Mouse (Mus musculus): ENCODE data around the gene Ehmt1.

Ehmt1 gene

DNA sequence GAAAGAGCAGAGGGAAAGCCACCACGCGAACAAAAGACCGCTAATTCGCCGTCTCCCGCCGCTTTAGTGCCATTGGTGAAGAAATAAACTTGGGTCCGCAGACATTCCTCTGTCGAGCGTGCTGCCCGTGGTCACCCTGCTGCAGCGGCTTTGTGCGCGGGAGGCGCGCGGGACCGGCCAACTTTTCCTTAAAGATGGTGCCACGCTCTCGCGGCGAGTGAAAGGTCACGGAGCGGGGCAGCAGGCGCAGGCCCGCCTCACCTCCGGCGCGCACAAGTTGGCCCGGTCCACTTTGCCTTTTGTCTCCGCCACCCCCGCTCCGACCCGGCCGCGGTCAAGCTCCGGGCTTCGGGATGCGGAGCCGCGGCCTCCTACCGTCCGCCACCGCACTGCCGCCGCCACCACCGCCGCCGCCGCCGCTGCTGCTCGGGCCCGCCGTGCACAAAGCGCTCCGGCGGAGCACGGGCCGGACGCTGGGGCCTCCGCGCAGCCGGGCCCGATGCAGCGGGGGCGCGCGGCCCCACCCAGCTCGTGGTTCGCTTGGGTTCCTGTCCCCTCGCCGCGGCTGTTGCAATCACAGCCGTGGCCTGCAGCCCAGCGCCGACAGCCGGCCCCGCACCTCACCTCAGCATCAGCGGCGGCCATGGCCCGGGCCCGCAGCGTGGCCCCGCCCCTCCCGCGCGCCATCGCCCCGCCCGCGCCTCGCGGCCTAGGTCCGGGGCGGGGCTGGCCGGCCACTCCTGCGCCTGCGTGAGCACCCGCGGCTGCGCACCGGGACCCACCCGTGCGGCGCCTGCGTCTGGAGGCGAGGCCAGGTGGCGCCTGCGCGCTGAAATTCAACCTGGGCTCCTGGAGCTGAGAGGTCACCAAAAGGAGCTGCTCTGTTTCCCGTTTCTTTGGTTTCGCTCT is at the start of gene Ehmt1:
TSS of gene Ehmt1 (minus strand) at position 685 of the 909 bp plus-strand sequence.
- DNase-seq = peak; percentile 94 to 97

DNA sequence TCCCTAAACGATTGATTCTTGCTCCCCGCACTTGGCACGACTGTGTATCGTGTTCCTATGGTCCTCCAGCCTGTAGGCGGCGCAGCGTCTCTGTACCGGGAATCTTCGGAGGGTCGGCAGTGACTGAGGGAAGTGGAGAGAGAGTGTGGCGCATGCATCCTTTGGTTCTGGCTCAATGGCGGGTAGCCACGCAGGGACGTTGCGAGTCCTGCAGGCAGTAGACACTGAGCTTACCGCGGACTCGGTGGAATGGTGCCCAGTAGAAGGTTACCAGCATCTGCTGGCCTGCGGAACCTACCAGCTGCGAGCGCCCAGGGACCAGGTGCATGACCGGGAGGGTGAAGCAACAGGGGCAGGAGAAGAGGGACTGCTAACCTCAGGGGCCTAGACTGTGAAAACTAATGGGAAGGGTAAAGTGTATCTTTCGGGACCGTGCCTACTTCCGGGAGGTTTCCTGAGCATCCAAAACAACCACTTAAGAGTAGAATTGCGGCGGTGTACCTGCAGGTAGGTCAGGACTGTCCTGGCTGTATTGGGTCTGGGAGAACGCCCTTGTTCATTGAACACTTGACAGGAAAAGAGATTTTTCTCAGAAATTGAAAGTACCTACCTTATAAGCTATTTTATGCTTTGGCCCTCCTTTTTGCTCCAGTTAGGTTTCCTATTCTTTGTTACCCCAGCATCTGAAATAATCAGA is 43.0 kb upstream of the Ehmt1 start, which contains the start of gene Dph7:
TSS of gene Dph7 (plus strand) at position 97 of the 697 bp plus-strand sequence.
- peak; percentile 93 to 94 for DNase-seq

DNA sequence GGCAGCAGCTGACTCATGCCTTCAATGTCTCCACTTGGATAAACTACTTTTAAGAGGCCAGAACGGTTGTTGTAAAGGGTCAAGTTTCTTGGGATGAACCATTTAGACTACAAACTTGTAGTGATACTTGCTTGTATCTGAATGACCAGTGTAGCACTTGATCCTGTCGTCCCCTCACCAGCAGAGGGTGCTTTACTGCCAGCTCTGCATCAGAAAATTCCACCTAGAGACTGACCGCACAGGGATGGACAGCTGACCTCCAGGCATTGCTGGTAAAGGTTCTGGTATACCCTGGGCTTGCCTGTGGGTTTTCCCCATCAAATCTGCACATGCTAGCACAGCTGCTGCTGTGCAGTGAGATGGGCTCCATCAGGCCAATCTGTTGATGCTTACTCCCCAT is 41.5 kb upstream of the Ehmt1 start:
- peak; percentile 43 to 63 for DNase-seq

DNA sequence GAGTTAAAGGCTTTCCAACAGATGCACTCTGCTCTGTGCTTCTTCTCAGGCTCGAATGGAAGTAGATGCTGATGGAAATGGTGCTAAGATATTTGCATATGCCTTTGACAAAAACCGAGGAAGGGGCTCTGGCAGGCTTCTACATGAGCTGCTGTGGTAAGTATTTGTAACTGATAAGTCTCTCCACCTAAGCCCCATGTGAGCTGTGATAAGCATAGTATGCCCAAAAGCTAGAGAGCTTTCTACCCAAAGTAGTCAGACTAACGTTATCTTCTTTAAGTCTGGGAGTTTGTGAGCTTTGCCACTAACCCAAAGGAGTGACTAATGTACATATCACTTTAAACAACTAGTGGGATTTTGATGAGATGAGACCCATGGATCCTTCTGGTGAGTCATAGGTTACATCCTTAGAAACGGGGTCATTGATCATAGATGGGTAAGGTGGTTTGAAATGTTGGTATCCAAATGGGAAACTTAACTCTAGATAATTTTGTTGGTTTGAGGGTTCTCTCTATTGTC is 33.2 kb upstream of the Ehmt1 start:
- DNase-seq = no peak

DNA sequence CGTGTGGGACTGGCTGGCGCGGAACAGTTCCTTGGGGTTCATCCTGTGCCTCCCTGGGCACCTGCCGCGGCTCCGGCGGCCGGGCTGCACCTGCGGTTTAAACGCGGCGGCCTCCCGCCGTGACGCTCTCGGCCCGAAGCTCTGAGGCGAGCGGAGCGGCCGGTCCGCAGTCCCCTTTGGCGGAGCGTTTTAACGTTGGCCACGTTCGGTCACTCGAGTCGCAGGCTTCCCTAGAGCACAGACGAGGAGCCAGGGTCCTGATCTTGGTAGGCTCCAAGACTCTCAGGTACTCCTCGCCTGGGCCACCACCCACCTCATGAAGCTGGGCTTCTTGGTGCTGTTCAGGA is 30.7 kb upstream of the Ehmt1 start:
- DNase-seq = no peak

DNA sequence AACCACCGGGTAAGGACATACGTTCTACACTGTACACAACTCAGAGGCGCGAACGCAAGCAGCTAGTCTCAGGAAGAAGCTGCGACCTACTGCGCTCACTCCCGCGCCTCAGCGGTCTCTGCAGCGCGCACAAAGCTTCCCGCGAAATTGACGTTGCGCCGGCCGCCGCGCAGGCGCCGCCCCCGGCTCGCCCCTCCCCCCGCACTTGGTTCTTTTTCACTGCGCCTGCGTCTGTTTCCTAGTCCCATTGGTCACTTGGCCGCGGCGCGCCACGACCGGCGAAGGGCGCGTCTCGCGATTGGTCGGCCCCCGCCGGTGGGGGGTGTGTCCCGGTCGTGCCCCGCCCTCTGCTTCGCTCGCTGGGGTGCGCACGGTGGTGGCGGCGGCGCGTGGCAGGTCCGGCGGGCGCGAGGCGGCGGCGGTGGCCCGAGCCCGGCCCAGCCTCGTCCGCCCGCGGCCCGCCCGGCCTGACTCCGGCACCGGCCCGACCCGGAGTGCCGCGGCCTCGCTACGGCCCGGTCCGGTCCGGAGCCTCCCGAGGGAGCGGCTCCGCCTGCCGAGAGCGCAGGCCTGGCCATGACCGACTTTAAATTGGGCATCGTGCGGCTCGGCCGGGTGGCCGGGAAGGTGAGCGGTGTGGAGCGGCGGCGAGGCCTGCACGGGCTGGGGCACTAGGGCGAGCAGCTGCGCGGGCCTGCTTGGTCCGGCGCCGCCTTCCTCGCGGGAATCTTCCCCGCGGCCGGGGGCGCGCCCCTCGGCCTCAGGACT is 30.2 kb upstream of the Ehmt1 start, which contains the start of gene Zmynd19:
TSS of gene Zmynd19 (plus strand) at position 372 of the 768 bp plus-strand sequence.
- peak; percentile 99 for DNase-seq

DNA sequence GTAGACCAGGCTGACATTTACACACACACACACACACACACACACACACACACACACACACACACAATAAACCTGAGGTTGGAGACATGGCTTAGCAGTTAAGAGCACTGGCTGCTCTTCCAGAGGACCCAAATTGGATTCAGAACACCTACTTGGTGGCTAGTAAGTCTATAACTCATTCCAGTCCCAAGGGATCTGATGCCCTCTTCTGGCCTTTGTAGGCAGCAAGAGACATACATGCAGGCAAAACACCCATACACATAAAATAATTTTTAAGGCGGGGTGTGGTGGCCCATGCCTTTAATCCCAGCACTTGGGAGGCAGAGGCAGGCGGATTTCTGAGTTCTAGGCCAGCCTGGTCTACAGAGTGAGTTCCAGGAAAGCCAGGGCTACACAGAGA is 24.9 kb upstream of the Ehmt1 start:
- DNase-seq = peak; percentile 36 to 56

DNA sequence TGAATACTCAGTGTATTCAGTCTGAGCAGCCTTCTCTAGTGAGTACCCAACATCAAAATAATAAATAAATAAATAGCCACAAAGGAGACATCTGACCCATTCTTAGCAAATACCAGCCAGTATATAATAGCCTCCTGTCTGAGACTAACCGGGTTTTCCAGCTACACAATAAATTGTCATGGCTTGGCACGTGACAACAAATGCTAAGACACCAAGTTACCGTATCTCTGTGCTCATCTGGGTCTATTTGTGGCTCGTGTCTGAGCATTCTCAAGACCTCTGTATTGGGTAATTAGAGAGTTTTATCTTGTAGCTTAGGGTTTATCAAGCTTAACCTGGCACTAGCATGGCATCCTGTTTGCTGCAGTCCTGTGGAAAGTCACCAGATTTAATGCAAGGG is 22.7 kb upstream of the Ehmt1 start:
- DNase-seq = no peak

DNA sequence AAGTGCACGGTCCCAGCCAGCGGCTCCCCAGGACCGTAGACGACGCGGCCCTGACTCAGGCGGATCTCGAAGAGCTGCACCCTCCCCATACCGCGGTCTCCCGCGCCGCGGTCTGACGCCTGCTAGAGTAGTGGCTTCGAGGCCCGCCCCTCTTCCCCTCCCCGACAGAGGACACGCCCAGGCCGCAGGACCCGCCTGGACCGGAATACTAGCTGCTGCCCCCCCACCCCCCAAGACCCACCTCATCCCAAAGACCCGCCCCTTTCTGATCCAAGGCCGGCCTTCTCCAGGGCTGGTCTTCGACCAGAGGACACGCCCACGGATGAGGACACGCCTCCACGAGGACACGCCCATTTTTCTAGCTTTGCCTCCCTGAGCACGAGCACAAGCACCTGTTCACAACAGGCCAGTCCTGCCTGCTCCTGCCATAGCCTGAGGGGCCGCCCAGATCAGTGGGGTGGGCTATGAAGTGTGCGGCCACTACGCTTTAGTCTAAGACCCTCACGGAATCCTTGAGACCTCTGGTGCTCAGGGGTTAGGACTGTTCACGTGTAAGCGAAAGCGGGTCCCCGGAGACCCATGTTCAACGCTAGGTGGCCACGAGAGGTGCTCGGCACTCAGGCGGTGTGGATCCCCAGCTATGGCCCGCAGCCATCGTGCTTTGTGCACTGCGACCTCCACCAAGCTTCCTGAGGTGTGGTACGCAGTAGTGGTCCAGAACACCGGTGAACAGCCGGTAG is 15.8 kb upstream of the Ehmt1 start, which contains the start of gene Arrdc1:
TSS of gene Arrdc1 (minus strand) at position 196 of the 740 bp plus-strand sequence.
- DNase-seq = peak; percentile 96 to 97

DNA sequence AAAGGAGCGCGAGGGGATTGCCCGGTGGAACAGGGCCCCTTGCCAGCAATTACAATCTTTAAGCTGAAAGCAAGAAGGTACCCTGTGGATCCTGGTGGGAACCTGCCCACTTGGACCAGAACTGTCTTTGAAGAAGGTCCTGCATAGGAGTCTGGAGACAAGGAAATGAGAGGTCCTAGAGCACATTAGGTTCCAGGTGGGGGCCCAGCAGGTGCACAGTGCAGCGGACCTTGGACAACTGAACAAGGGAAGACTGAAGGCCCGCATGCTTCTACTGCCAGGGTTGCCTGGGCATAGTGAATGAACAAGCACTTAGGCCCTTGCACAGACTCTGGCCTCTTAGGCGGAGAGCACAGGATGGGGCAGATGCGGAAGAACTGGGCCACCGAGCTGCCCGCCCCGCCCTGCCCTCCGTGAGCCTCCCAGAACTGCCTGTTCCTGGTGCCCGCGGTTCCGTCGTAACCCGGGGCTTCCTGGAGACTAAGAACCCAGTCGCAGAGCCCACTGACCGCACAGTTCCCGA is 15.1 kb upstream of the Ehmt1 start:
- DNase-seq = peak in 1 of 2 experiments; percentile 77

DNA sequence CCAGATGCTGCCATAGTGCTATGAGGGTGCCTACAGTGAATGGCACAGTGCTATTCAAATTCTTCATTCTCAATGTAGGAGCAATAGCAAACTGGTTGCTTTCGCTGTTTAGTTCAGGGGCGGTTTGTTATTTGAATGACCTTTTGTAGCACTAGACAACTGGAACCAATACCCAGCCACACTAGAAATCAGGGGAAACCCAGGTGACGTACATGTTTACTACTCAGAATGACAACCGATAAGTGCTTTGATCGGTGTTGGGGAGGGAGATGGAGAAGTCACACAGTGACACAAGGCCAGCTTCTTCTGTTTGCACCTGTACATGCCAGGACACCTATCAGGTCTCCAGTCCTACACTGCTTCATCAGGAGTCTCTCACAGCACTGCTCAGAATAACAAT is 10.2 kb upstream of the Ehmt1 start:
- no peak for DNase-seq

DNA sequence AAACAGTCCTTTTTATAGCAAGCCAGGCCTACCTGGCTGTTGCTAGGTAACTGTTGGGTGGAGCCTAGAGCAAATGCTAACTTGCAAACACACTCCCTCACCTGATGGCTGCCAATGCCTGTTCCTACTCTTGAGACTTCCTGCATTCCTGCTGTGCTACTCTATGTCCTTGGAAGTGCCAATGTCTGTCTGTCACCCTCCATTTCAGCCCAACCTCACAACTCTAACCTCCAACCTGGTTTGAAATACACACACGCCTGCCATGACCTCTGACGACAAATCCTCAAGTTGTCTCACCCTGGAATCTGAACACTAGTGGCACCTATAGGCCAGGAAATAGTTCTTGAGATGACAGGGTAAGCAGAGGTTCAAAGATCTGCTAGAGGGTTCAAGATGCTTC is 9.7 kb upstream of the Ehmt1 start:
- DNase-seq = peak in 1 of 2 experiments; percentile 17

DNA sequence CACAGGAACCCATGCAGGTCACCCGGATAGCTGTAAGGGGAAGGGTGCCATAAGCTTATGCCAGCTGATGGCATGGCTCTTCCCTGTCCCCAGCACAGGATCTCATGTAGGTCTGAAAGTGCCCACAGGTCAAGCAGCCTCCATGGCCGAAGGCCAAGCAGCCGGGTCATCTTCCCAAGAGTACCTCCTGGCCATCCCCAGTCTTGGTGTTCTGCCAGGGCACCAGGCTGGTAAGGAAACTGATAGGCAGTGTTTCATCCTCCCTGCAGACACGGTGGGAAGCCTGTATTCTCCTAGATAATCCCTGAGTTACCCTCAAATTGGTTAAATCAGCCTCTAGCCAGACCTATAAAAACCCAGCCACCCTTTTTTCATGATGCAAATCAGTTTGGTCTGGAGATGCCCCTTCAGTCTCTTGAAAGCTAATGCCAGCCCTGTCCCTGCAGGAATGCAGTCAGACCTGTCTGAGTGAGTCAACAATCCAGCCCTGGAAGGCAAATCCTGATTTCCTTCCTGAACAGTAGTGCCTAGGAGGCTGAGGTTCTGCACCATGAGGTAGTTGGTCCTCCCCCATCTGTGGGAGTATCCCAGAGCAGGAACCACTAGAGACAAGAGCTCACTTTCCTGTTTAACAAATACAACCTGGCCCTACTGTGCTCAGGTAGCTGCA is 8.5 kb upstream of the Ehmt1 start:
- DNase-seq = peak; percentile 34 to 64

DNA sequence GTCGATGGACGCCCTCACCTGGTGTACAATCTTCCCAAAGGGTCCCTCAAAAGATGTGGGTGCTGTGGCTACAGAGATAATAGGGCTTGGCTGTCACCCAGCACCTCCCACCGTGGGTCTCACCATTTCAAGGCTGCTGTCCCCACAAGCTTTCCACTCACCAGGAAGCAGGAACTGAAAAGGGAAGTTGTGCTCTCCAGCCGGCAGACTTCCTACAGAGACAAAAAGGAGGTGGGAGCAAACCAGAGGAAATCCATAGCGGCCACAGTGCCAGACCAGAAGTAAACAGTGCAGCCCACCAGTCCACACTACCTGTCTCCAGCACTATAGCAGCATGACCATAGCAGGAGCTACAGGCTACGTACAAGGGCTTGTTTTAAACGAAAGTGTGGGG is 7.5 kb upstream of the Ehmt1 start:
- DNase-seq = no peak

DNA sequence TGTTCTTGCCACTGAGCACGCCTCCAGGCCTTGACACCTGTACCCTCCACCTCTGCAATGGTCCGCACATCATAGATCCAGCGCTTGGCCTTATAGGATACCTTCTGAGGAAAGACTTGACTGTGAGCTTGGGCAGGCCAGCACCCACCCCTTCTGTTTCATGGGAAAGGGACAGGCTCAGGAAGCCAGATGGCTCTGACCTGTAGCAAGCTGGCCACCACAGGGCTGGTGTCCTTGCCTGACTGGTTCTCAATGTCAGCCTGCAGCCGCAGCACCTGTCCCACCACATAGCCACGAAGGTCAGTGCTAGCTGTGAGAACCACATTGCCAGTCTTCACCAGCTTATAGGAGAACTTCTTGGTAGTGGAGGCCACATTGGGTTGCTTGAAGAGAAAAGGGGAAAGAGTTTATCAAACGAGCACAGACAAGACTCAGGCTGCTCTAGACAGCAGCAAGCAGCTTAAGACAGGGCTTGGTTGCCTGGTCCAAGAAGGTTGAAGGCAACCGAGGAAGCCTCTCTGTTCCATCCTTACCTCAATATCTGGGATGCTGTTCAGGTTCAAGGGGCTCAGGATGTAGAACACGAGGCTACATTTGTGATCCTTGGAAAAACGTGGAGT is 7.0 kb upstream of the Ehmt1 start:
- no peak for DNase-seq

DNA sequence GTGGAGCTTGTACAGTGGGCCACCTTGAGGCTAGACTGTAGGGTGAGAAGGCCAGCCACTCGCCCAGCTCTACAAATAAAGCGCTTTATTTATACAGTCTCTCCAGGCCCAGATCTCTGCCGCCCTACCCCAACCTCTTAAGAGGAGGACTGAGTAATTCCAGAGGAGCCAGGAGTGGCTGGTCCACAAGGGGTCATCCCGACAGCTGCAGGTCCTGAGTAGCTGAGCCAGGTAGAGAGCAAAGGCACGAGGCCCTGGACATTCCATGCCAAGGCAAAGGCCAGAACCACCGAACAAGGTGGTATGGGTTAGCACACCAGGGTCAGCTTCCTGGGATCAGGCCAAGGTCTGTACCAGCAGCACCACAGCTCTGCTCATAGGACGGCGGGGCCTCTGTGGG is 5.9 kb upstream of the Ehmt1 start:
- no peak for DNase-seq

DNA sequence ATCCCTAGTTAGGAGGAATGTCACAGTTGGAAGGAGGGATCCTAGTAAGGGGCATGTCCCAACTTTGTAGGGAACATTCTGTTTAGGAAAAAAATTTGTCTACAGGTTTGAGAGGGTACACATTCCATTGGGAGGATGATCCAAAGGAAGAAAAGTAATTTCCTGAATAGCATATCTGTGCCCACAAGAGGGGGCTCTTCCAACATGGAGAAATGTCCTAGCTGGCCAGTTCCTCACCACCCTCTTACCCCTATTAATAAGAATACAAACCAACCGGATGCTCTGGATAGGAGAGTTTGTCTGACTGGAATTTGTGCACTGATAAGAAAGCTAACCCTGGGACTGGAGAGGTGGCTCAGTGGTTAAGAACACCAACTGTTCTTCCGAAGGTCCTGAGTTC is 4.1 kb upstream of the Ehmt1 start:
- peak in 1 of 2 experiments; percentile 36 for DNase-seq

DNA sequence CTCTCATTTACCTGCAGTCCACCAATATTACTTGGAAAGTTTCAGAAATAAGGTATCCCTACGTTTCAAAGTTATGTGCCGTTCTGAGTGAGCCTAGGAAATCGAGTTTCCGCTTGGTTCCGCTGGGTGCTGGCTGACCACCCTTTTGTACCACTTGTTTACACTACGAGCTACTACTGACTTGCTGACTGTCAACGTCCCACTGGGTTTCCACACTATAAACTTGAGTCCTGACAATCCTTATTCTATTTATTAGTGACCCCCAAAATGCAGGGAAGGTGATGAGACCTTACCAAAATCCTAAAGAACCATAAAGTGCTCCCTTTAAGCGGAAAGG is 393 bp upstream of the Ehmt1 start:
- no peak for DNase-seq

DNA sequence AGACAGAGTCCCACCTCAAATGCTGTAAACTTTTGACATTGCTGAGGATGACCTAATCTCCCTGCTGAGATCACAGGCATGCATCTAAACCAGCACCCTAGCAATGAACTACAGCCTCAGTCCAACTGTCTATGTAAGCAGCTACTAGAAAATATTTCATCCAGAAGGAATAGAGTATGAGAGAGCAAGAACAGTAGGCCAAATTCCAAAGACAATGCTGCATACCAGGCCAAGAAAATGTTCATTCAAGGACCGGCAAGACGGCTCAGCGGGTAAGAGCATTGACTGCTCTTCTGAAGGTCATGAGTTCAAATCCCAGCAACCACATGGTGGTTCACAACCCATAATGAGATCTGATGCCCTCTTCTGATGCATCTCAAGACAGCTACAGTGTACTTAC is 4.7 kb downstream of the Ehmt1 start:
- DNase-seq = no peak

DNA sequence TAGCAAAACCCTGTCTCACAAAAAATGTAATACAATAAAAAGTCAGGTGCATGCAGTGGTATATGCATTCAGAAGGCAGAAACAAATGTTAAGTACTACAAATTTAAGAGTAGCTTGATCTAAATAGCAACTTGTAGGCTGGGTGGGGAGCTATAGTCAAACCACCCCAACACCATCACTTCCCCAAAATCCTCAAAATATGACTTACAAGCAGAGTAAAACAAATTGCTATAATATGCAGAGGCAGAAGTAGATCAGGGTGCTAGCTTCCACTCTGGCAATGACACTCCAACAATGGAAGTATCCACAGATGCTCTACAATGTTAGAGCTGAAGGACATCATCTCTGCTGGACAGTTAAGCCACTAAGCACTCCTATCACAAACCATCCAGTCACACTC is 6.8 kb downstream of the Ehmt1 start:
- no peak for DNase-seq

DNA sequence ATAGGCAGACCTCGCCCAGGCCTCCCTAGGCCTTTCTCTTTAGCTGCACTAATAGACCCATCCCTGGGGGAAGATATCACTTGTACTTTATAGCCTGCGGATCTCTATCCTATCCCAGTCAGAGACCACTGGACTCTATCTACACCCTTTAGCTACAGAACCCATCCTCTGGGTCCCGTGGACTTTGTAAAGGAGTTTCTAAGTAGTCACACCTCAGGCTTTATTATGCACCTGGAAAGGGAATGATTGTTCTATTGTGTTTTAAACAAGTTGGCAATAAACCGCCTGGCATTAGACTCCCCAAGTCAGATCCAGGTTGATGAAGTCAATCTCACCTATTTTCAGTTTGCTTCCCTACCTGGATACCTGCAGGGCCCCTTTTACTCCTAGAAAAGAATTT is 7.2 kb downstream of the Ehmt1 start:
- DNase-seq = no peak
